Mouse (Mus musculus) T-cell, adult 2 months (primary cell): ENCODE data around the gene Atl3.
"Not testable (repeated sequence)": the region's sequence is repeated elsewhere in the genome, so short reads cannot be mapped to it uniquely, and the experiment has no call there.

Source experiments
- DNase-seq: peaks from one replicate; pipeline ENCODE4 v3.0.0; 2022; ENCODE audit warnings: low spot score

Gene Atl3

GRCm38 (mm10) chr19:7493352-7494186 is at the start of gene Atl3:
Atl3 (plus strand) TSS chr19:7494040.
- DNase-seq: no peak

- DNase-seq: no peak
Observed at GRCm38 (mm10) chr19:7445105-7445504, 48.7 kb upstream of the Atl3 start.

GRCm38 (mm10) chr19:7445596-7445995 is 48.2 kb upstream of the Atl3 start:
- no peak for DNase-seq

- no peak for DNase-seq
Observed at GRCm38 (mm10) chr19:7456803-7457202, 37.0 kb upstream of the Atl3 start.

GRCm38 (mm10) chr19:7458901-7459300 is 34.9 kb upstream of the Atl3 start:
- no peak for DNase-seq

- DNase-seq: no peak
Observed at GRCm38 (mm10) chr19:7459370-7459769, 34.5 kb upstream of the Atl3 start.

- DNase-seq: no peak
Observed at GRCm38 (mm10) chr19:7467915-7468314, 25.9 kb upstream of the Atl3 start.

- DNase-seq: no peak
Observed at GRCm38 (mm10) chr19:7470643-7471042, 23.2 kb upstream of the Atl3 start.

GRCm38 (mm10) chr19:7479751-7480248 is 14.0 kb upstream of the Atl3 start:
- no peak for DNase-seq

GRCm38 (mm10) chr19:7481541-7482265 is 12.1 kb upstream of the Atl3 start:
- peak; percentile 22 for DNase-seq

GRCm38 (mm10) chr19:7482266-7482598 is 11.6 kb upstream of the Atl3 start:
- DNase-seq: no peak

- peak; percentile 93 for DNase-seq
Observed at GRCm38 (mm10) chr19:7482599-7483511, 11.0 kb upstream of the Atl3 start, which contains the start of gene Rtn3. Rtn3 (minus strand) TSS chr19:7483281.

GRCm38 (mm10) chr19:7483512-7483882 is 10.3 kb upstream of the Atl3 start:
- DNase-seq: peak; percentile 58

- DNase-seq: no peak
Observed at GRCm38 (mm10) chr19:7484076-7484475, 9.8 kb upstream of the Atl3 start.

GRCm38 (mm10) chr19:7487680-7488079 is 6.2 kb upstream of the Atl3 start:
- no peak for DNase-seq

GRCm38 (mm10) chr19:7491960-7492359 is 1.9 kb upstream of the Atl3 start:
- DNase-seq: no peak

GRCm38 (mm10) chr19:7492682-7493081 is 1.2 kb upstream of the Atl3 start:
- DNase-seq: no peak

- DNase-seq: peak; percentile 90
Observed at GRCm38 (mm10) chr19:7494187-7495015, 561 bp downstream of the Atl3 start.

GRCm38 (mm10) chr19:7495221-7496038 is 1.6 kb downstream of the Atl3 start:
- DNase-seq: peak; percentile 7

- DNase-seq: not testable (repeated sequence)
Observed at GRCm38 (mm10) chr19:7496070-7496469, 2.2 kb downstream of the Atl3 start.
